Mouse (Mus musculus) MEL-GATA-1-ER (cell line): Measurements from ENCODE around the gene Nme7.

Experiments used
- DNase-seq: peaks from one replicate; pipeline ENCODE4 v3.0.0-alpha.2; 2012; ENCODE audit warnings: low read depth; ENCODE audit errors: extremely low read depth

Nme7 gene

GRCm38 (mm10) chr1:164319542-164320140 is 15.7 kb downstream of the Nme7 start:
- DNase-seq = no peak

DNA sequence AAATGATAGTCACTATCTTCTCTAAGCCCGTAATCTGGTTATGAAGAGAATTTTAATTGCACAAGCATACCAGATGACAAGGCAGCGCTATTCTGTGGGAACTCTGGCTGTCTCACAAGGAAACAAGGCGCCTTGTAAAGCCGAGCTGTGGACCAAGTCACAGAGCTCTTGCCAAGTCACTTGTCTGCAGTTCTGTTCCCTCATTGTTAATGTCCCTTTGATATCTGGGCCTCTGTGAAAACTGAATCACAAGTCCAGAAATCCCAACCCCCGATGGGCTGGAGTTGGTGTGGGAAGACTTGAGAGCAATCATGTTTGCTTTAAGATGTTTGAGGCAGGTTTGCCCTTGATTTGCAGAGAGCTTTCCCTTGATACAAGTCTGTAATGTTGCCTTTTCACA is 16.8 kb downstream of the Nme7 start:
- no peak for DNase-seq

DNA sequence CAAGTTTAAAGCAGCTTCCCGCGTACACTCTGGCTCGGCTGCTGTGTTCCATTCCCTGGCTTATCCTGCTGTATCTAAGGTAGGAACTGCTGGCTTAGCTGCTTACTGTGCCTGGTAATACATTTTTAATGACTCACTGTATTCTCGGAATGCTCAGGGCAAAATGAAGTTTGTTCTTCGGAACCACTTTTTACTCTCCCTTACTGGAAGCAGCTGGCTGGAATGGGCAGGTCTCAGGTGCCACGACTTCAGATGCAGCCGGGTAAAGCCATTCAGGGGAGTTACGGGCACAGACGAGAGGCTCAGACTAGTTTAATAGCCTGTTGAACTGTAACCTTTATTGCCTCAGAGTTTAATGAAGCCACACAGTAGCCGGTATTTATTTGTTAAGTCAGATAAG is 17.5 kb downstream of the Nme7 start:
- DNase-seq = no peak

GRCm38 (mm10) chr1:164322987-164323650 is 19.2 kb downstream of the Nme7 start:
- DNase-seq = no peak

- no peak for DNase-seq
Observed at GRCm38 (mm10) chr1:164324221-164324620, 20.3 kb downstream of the Nme7 start.

DNA sequence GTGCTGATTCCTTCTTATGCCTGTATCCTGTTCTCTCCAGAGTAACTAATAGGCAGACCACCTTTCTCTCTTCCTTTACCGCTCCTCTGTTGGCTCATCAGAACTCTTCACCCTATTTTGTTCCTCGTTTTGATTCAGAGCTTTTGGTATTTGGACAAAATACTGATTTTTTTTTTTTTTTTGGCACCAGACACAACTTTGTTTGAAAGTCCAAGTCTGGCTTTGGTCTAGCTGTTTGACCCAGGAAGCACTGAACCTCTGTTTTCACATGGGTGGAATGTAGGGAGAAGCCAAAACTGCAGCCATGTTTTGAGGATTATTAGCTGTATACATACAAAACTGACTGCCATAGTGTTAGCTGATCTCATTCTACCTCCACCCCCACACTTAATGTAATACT is 21.0 kb downstream of the Nme7 start:
- no peak for DNase-seq

GRCm38 (mm10) chr1:164326600-164327155 is 22.8 kb downstream of the Nme7 start:
- no peak for DNase-seq

- no peak for DNase-seq
Observed at GRCm38 (mm10) chr1:164327764-164328163, 23.8 kb downstream of the Nme7 start.

DNA sequence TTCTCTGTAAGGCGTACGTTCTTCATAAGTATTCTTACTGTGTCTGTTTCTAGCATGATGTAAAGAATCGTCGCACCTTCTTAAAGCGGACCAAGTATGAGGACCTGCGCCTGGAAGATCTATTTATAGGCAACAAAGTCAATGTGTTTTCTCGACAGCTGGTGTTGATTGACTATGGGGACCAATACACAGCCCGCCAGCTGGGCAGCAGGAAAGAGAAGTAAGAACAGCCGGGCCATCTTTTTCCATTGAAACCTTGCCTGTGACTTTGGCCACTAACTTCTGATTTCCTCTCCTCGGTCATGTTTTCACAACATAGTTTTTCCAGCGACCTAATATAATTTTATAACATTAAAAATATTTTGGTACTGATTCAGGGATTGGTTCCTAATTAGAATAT is 28.6 kb downstream of the Nme7 start:
- no peak for DNase-seq

DNA sequence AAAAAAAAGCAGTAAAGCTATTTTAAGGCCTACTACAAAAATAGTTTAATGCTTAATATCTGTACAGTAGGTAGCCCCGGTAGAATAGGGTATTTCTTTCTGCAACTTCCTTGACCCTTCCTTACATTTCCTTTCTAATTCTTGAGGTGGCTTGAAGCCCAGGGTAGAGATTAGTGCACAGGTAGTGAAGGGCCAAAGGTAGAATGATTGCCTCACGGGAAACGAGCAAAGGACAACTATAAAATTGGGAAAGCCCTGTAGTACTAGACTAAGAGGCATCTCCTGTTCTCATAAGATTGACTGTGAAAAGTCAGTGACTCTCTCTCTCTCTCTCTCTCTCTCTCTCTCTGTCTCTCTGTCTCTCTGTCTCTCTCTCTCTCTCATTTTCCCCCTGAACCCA is 31.5 kb downstream of the Nme7 start:
- DNase-seq = no peak

DNA sequence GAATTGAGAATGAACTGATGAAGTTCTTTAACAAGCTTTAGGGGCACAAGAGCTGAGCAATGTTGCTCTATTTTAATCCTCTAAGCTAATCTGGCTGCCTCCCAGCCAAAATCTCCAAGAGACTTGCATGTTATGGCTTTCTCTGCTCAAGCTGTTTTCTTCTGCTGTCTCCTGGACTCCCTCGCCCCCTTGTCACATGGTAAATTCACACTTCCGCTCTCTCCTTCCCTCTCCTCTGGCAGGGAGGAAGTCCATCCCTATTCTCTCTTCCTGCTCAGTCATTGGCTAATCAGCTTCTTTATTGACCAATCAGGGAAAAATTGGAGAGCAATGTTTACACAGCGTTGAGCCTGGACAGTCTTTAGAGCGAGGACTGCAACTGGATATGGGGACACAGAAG is 31.9 kb downstream of the Nme7 start:
- no peak for DNase-seq

DNA sequence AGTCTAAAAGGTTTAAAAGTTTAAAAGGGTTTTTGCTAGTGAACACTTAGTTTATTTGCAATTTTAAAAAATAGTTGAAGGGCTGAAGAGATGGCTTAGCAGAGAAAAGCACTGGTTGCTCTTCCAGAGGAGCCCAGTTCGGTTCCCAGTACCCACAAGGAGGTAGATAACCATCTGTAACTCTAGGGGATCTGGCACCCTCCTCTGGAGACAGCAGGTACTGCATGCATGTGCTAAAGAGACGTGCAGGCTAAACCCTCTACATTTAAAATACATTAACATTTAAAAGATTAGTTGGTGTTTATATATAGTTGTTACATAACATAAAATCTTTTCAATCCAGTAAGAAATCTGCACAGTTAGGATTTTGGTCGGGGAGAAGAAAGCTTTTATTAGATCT is 38.2 kb downstream of the Nme7 start:
- no peak for DNase-seq

DNA sequence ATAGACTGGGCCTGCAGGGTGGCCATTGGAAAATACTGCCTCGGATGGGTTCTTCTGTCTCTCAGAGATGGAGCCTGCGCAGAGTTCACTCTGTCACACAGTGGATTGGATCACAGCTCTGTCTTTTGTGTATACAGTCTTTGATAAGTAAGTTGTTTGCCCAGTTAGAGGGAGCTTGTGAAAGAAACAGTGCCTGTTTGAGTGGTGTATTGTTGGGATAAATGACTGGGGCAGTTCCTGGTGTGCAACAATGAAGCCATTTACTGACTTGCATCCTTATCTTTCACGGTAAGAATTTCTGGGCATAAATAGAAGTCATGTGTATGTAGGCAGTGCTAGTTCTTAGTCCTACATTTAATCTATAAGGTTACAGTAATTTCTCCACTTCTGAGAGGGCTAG is 49.5 kb downstream of the Nme7 start:
- DNase-seq = no peak

- no peak for DNase-seq
Observed at GRCm38 (mm10) chr1:164357995-164358394, 54.1 kb downstream of the Nme7 start.

DNA sequence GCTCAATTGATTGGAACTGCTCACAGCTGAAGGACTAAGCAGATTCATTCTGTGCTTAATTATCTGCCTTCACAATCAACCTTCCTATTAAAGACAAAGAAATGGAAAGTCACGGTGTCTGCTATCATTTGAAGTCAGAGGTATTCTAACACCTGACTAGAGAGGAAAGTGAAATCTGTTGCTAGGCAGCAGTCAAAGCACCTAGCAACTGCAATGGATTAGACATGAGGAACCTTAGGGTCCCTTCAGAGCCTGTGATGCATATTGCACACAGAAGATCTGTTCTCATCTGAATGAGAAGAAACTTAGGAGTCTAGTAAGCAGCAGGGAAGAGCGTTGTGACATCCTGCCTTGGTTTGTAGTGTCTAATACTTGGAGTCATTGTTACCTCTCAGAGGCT is 58.1 kb downstream of the Nme7 start:
- DNase-seq = no peak

DNA sequence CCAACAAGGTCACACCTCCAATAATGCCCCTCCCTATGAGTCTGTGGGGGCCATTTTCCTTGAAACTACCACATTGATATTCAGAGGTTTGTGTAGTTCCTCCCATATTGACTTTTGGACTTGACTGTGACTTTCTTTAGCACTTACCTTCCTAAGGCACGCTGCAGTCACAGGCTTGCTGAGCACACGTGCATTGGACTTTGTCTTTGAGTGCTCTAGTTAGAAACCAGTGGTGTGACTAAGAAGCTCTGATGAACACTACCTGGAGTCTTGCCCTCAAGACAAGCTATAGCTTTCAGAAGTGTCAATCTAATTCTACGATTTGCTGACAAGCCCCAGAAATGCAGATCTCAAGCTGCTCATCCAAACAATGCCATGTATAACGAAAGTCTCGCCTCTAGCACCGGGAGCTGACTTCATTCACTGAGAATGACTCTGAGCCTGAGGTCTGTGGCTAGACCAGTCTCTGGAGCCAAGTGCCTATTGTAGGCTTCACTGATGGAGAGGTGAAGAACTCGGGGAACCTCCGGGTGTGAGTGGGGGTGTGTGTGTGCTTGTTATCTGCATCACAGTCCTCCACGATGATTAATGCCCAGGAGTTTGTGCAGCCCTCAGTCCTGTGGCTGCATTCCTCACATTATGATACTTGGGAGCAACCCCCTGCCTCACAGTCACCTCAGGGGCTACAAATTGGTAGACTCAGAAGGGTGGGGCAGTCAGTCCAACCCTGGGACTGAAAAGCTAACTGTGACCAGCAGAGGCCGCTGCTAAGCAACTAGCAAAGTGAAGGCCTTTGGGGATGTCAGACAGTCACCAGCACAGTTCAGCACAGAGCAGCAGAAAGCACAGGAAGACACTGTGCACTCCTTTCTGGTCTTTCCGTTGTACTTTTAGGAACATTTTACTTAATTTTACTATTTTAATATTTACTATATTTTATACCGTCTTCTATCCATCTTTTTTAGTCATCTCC is 62.5 kb downstream of the Nme7 start:
- DNase-seq = peak; percentile 15

- DNase-seq = no peak
Observed at GRCm38 (mm10) chr1:164368152-164368551, 64.2 kb downstream of the Nme7 start.

DNA sequence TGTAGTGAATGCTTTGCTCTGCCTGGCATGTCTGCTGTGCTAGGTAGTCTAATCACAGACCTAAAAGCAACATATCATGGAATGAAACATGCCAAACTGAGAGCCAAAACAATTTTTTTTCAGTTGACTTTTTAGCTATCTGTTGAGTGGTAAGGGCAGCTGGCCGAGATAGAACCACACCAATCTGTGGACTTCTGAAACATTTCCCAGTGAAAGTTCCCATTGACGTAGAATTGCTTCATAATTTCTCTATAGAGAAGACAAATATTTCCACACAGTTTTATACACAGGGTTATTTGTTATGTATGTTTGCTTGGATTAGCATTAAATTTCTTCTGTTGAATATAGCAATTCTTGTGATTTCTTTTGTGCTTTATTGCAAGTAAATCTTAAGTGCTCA is 65.9 kb downstream of the Nme7 start:
- DNase-seq = no peak

DNA sequence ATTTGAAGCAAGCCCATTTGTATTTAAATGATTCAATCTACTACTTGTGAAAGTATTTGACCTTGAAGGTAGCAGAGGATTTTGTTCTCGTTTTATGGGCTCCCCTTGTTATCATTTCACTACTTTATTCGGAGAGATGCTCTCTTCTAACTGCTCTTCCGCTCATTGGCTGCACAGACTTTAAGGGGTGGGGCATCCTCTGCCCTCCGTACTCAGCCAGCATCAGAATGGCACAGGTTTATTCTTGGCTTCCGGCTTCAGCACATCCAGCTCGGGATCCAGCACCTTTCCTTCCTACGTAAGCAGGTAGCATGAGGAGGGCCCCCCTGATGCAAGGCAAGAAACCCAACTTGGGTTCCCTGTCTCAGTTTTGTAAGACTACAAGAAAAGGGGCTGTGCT is 69.1 kb downstream of the Nme7 start:
- no peak for DNase-seq

GRCm38 (mm10) chr1:164374020-164374419 is 70.1 kb downstream of the Nme7 start:
- DNase-seq = no peak

- DNase-seq = no peak
Observed at GRCm38 (mm10) chr1:164375626-164376025, 71.7 kb downstream of the Nme7 start.
